Mouse (Mus musculus) C2C12 (cell line): ENCODE measurements around the gene Gm17660. TPM values are rescaled to one million over a fixed set of nuclear protein-coding genes. Genes with fewer than 3 reads are reported as not detected.
A peak's percentile ranks its signal among the peaks of the same experiment; 100 is the strongest.

Experiments
- H3K27me3 ChIP-seq: one replicate; pipeline ENCODE4 v1.6.1; 2011; ENCODE audit not compliant: control insufficient read depth, insufficient read depth, insufficient read length
- H3K36me3 ChIP-seq: one replicate; pipeline ENCODE4 v1.6.1; 2011; ENCODE audit not compliant: control insufficient read depth, insufficient read depth
- H3K4me3 ChIP-seq: one replicate; pipeline ENCODE4 v1.5.1; 2011; ENCODE audit warnings: mild to moderate bottlenecking, control low read depth; ENCODE audit not compliant: poor library complexity, insufficient read depth, severe bottlenecking
- H3K79me2 ChIP-seq: one replicate; pipeline ENCODE4 v1.6.1; 2011; ENCODE audit not compliant: control insufficient read depth, insufficient read depth
- H3K79me3 ChIP-seq: one replicate; pipeline ENCODE4 v1.6.1; 2011; ENCODE audit warnings: low read depth, control low read depth
- H3ac ChIP-seq: one replicate; pipeline ENCODE3; 2011; ENCODE audit warnings: low read depth; ENCODE audit not compliant: control insufficient read depth, insufficient read length
- CEBPB ChIP-seq: IDR thresholded peaks from one replicate; pipeline ENCODE4 v1.6.1; 2011; ENCODE audit warnings: low read depth, mild to moderate bottlenecking, control low read depth, moderate library complexity
- CTCF ChIP-seq: IDR thresholded peaks from one replicate; pipeline ENCODE4 v1.5.1; 2011; ENCODE audit not compliant: control insufficient read depth, insufficient read depth, insufficient read length
- FOSL1 ChIP-seq: IDR thresholded peaks from one replicate; pipeline ENCODE4 v1.8.0; 2011; ENCODE audit warnings: mild to moderate bottlenecking, low read length; ENCODE audit not compliant: poor library complexity, insufficient read depth, severe bottlenecking
- MAX ChIP-seq: IDR thresholded peaks from one replicate; pipeline ENCODE4 v1.6.1; 2011; ENCODE audit warnings: mild to moderate bottlenecking, control low read depth
- MYOD1 ChIP-seq: IDR thresholded peaks from one replicate; pipeline ENCODE4 v1.6.1; 2011; ENCODE audit warnings: low read depth; ENCODE audit not compliant: control insufficient read depth, insufficient read length
- MYOG ChIP-seq: IDR thresholded peaks from one replicate; pipeline ENCODE4 v1.6.1; 2011; ENCODE audit not compliant: control insufficient read depth, insufficient read length; ENCODE audit errors: extremely low read depth
- USF1 ChIP-seq: IDR thresholded peaks from one replicate; pipeline ENCODE4 v1.6.1; 2011; ENCODE audit warnings: low read depth, mild to moderate bottlenecking, control low read depth, moderate library complexity
- microRNA-seq: library from miRNA; unstranded; fragments of <30 nt; microRNA quantifications from one replicate; pipeline ENCODE4, GENCODE M21; 2019; ENCODE audit warnings: borderline microRNAs expressed
- polyA plus RNA-seq: library from polyadenylated mRNA; unstranded; fragments of >200 nt; fragmentation: generic; extraction: Trizol; gene quantifications from one replicate; pipeline ENCODE4 v1.2.1, GENCODE M21; 2012; ENCODE audit warnings: missing spikeins

Gm17660 gene
- polyA plus RNA-seq, 1 experiment, result not detected

GRCm38 (mm10) chr5:104022558-104022957 is 54.9 kb downstream of the Gm17660 start:
- Histone ChIP-seq H3K4me3 (no peak overlapping the region), H3K27me3 (no peaks in the 10 kb centered on the region), H3K36me3 (no peaks in the 10 kb centered on the region), H3K79me2 (no peaks in the 10 kb centered on the region), H3ac (no peak overlapping the region), H3K79me3 (no peaks in the 10 kb centered on the region)
- TF ChIP-seq FOSL1 (no peak), USF1 (no peak), MAX (no peak), MYOG (no peak), MYOD1 (no peak), CEBPB (no peak), CTCF (no peak)

GRCm38 (mm10) chr5:104021597-104022378 is 55.6 kb downstream of the Gm17660 start, which contains the start of gene Hsd17b11:
TSS of gene Hsd17b11 (minus strand) at chr5:104021919.
- H3K79me3 ChIP-seq, result no peaks in the 10 kb centered on the region
- H3K79me2 ChIP-seq, result no peaks in the 10 kb centered on the region
- peak within 1 kb of the TSS; percentile 39 for H3K4me3 ChIP-seq
- no peak for TF ChIP-seq MAX
- TF ChIP-seq MYOD1, result no peak
- no peak for TF ChIP-seq MYOG
- no peak for TF ChIP-seq CTCF
- no peak for TF ChIP-seq USF1
- no peak for TF ChIP-seq FOSL1
- no peak for TF ChIP-seq CEBPB
- no peaks in the 10 kb centered on the region for H3K36me3 ChIP-seq
- H3K27me3 ChIP-seq, result no peaks in the 10 kb centered on the region
- peak within 1 kb of the TSS; percentile 50 for H3ac ChIP-seq

Small RNA genes within 50 kb of the gene (microRNA-seq; reads per million reads assigned to microRNA genes)
- 5.4 reads per million, percentile 53 among the genes with 10 or more reads in this experiment for gene Mir5619

Other genes starting within 250 kb of the Gm17660 start
- gene Klhl8, start 166.3 kb downstream of the Gm17660 start, polyA plus RNA-seq, result 1.1 TPM
- not detected for gene Hsd17b13, start 100.2 kb downstream of the Gm17660 start, polyA plus RNA-seq
- gene Hsd17b11, start 55.7 kb downstream of the Gm17660 start, polyA plus RNA-seq, result 7.4 TPM
- gene Nudt9, start 31.3 kb downstream of the Gm17660 start, polyA plus RNA-seq, result 58.9 TPM
- gene Sparcl1, start 36.1 kb upstream of the Gm17660 start, polyA plus RNA-seq, result not detected
- gene Dspp, start 93.1 kb upstream of the Gm17660 start, polyA plus RNA-seq, result not detected
- gene Dmp1, start 125.0 kb upstream of the Gm17660 start, polyA plus RNA-seq, result 3.4 TPM
- gene Ibsp, start 221.6 kb upstream of the Gm17660 start, polyA plus RNA-seq, result not detected
- gene Mepe, start 247.7 kb upstream of the Gm17660 start, polyA plus RNA-seq, result not detected